Mouse (Mus musculus) kidney, adult 8-10 months (tissue): ENCODE data around the gene Kif16b.
"Not testable (repeated sequence)": the region's sequence is repeated elsewhere in the genome, so short reads cannot be mapped to it uniquely, and the experiment has no call there.

Experiments used
- DNase-seq, 2 experiments: peaks; one replicate each; pipeline ENCODE4 v3.0.0; 2022

The Kif16b gene

DNA sequence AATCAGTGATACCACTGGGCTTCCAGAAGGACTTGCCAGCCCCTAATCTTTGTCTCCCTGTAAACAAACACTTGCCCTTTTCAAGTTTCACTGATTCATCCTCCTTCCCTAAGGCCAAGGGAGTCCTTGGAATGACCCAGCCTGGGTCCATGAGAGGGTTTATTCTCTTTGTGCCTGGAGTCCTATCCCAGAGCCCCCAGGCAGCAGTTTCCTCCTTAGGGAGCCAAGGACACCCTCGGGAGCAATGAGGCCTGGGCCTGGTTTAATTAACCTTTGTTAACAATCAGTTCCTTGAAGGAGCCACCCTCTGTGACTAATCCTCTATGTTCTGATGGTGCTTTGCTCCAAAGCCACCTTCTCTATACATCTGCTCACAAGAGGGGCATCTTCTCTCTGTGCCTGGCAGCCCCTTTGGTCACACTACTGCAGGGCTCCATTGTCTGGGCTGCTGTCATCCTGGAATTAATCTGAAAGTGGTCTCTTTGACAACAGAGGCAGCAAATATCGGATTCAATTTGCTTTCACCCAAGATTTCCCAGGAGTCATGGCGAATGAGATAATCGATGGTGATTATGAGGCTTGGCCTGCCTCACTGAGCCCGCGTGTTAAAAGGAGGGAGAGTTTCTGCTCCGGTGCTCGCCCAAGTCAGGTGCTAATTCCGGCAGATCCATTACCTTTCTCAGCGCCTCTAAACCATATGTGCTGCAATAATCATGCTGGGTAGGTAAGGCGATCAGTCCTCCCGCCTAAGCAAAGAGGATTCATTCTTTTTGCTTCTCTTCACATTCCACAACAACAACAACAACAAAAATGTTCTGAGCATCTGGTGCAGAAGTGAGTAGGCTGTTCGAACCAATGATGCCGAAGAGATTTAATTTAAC is 311.7 kb downstream of the Kif16b start:
- DNase-seq = no peak

DNA sequence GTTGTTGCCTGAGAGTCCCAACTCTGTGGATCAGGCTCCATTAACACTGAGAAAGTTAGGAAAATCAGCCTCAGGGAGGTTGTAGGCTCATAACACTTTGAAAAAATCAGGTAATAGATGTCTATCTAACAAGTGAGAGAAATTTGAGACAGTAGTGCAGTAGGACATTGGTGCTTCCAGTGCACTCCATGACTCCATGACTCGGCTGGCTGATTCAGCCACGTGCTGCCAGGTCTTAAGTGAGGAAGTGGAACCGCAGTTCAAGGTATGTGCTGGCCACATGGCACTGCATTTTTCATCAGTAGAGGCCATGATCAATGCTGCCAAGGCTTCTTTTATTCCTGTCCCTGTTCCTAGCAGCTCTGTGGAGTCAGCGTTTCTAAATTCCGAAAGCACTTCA is 315.5 kb downstream of the Kif16b start:
- no peak for DNase-seq

DNA sequence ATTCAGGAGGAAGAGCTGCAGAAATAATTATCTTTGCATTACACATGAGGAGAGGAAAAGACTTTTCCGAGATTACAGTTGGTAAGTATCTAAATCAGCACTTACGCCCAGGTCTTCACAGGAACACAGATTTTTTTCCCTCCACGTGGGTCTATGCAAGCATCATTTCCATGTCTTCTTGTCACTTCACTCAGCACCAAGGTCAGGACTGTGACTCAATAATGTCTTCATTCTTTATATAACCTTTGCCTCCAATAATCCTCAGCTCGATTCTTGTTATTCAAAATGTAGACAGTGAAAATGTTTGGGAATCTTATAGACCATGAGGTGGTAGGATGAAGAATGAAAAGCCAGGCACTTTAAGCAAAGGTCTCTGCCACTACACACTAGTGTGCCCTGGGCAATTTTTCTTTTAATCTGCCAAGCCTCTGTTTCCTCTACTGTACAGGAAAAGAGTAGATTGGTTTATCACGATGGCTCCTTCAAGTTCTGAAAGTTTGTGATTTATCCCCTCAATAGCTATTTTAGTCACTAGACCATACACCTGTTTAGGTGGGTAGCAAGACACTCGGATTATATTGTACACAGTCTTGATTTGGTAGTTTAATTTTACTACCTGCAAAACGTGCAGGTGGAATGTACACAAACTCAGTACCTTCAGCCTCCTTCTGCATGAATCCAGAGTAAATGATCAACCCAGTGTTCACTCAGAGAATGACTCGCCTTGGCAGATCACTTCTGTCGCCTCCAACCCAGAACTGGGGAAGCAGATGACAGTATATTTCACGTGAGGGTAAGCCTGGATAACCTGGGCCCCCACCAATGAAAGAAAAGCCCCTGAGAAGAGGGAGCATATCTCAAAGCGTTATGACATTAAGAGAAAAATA is 316.2 kb downstream of the Kif16b start:
- peak in 1 of 2 experiments; percentile 17 for DNase-seq

DNA sequence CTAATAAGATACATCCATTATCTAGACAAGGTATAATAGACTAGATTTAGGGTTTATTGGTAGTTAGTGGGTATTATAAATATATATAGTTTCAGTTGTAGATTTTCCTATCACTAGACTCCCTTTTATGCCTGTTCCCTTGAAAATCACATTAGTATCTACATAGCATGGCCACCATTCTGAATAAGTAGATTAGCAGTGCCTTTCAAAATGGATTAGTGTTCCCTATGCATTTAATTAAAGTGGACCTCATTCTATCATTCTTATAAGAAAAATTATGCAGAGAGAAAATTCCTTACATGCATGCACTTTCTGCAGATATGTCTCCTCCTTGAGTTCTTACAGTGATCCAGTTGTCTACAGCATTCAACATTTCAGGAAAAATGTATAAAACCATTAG is 320.9 kb downstream of the Kif16b start:
- no peak for DNase-seq

DNA sequence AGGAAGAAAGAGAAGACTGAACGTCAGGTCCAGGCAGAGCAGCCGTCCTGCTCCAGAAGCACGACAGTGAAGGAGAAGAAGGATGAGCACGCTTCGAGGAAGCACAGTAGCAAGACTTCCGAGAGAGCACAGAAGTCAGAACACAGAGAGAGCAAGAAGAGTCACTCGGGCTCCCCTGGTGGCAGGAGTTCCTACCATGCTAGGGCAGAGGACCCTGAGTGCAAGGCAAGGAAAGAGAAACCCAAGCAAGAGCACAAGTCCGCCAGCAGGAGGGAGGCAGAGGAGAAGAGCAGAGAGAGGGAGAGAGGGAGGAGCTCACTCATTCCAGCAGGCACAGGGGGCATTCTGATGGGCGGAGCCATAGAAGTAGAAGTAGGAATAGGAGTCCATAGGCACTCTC is 323.9 kb downstream of the Kif16b start:
- not testable (repeated sequence) for DNase-seq

DNA sequence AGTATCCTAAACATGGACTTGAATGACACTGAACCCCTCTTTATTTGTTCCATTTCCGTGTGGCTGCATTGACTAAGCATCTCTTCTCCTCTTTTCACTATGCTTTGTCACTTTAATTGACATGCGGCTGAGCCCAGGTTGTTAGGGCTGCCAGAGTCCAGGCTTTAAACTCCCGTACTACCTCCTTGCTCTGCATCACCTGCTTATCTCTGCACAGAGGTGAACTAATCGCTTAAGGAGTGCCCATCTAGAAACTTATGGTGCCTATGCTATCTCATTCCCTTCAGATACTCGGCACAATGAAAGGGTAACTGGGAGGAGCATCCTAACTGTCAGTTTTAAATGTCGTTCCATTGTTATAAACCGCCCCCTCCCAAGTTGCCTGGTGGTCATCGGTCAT is 331.6 kb downstream of the Kif16b start:
- DNase-seq = no peak
